Mouse (Mus musculus): ENCODE data around the gene Hacl1.
"Not testable (repeated sequence)": the region's sequence is repeated elsewhere in the genome, so short reads cannot be mapped to it uniquely, and the experiment has no call there.

Gene Hacl1

DNA sequence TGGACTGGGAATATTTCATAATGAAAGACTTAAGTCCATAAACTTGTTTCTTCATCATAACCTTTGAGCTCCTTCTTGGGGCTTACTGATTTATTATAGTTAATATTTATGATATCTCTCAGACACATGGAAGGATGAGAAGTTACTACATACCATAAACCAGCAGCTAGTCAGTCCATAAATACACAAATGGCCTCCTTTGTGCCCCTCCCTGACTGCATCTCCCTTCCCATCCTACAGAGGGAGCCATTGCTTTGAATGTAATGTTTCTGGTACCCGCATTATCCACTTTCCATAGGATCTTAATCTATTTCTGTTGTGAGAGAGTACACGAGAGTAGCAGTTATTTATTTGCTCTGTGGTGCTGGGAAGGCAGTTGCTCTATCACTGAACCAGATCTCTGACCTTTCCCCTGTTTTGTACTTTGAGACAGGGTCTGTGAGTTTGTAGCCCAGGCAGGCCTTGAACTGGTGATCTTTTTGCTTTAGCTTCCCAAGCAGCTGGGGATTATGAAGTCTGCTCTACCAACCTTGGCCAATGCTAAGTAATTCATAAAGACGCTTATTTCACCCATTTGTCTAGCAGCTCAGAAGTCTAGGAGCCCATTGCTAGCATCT is 4.0 kb upstream of the Hacl1 start:
- in situ Hi-C loops (cut with MseI, MboI): no loop called here

GRCm38 (mm10) chr14:31644183-31644830 is 3.2 kb upstream of the Hacl1 start:
- in situ Hi-C loops (cut with MseI, MboI): no loop called here

DNA sequence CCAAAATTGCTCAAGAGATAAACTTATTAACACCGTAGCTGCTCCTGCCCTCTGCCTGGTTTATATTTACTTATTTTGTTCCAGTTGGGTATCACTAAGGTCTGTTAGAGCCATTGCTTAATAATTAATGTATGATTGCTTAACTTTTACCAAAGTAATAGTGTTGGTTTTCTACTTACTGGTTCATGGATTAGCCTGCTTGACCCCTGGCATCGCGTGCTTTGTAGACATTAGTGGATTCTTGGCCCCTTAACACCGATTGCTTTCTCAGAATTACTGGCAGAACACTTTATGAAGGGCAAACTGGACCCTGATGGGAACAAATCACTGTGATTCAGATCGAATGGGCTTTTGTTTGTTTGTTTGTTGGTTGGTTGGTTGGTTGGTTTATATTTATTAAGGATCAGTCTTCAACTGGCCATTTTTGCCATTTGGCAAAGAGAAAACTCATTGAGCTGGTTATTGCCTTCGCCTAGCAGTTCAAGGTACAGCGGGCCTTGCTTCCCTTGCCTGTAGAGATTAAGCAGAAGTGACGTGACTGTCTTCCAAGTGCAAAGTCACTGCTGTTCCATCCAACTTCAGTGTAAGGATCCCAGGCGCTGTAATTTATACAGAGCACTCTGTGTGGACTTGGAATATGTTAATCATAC is 545 bp upstream of the Hacl1 start:
- in situ Hi-C loops (cut with MseI, MboI): no loop called here

GRCm38 (mm10) chr14:31640346-31640889 is 668 bp downstream of the Hacl1 start, which contains the start of gene Gm49387:
TSS of gene Gm49387 (minus strand) at chr14:31640878.
- in situ Hi-C loops (cut with MseI, MboI): no loop called here

GRCm38 (mm10) chr14:31630677-31631076 is 10.4 kb downstream of the Hacl1 start:
- in situ Hi-C loops (cut with MseI, MboI): no loop called here

GRCm38 (mm10) chr14:31622748-31623147 is 18.3 kb downstream of the Hacl1 start:
- in situ Hi-C loops (cut with MseI, MboI): no loop called here

DNA sequence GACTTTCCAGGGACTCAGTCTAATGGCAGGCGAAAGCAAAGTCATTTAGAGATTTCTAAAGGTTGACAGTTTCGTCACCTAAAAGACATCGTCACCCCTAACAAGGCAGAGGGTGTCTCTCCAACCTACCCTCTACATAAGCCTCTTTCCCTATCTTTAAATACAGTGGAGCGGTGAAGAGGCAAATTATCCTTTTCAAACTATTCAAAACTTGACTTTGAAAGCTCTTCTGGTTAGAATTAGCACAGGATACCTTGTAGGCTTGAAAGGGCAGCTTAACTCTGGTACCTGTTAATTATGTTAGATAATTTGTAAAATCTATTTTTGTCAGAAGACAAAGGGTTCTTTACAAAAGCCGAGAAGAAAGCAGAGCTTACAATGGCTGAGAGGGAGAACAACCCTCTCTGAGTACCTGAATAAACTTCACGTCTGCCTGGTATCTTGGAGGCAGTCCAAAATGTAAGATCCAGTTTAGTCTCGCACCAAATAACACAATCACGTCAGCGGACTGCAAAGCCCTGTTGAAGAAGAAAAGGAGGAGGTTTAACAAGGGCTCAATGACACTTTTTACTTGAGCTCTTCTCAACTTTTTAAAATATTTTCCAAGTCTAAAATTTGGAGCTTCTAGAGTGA is 20.4 kb downstream of the Hacl1 start:
- in situ Hi-C loops (cut with MseI, MboI): no loop called here

DNA sequence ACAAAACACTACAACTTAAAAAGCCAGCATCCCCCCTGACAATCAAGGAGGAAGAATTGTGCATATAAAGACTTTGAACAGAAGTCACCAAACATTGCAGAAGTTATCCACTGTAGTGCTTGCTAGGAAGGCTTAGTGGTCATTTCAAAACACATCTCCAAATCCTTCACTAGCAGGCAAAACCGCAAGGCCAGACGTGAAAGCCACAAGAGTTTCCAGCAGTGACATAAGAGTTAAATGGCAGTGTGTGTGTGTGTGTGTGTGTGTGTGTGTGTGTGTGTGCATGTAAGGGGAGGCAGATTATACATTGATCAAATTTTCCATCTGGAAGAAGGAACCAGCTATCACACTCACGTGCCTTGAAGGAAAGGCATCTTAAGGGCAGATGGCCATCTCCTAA is 23.1 kb downstream of the Hacl1 start:
- in situ Hi-C loops (cut with MseI, MboI): no loop called here

DNA sequence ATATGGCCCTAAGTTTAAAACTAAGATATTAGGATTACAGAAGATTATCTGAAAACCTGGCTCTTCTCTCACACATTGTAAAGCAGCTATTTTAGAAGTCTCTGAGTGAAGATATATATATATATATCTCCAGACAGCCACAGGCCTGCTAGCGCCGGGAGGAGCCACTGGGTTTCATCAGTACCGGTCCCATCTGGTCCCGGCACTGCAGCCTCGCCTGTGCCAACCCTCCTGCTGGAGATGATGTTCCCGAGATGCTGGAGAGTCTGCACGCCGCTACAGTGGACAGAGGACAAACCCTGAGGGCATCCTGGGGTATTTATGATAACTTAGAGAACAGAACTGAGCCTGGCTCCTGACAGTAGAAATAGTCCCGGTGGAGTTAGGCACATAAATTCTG is 23.9 kb downstream of the Hacl1 start:
- in situ Hi-C loops (cut with MseI, MboI): no loop called here

- in situ Hi-C loops (cut with MseI, MboI): no loop called here
These were observed 27.4 kb downstream of the Hacl1 start for GRCm38 (mm10) chr14:31613671-31614070.

- in situ Hi-C loops (cut with MseI, MboI): no loop called here
These were observed 29.1 kb downstream of the Hacl1 start for GRCm38 (mm10) chr14:31611986-31612385.

DNA sequence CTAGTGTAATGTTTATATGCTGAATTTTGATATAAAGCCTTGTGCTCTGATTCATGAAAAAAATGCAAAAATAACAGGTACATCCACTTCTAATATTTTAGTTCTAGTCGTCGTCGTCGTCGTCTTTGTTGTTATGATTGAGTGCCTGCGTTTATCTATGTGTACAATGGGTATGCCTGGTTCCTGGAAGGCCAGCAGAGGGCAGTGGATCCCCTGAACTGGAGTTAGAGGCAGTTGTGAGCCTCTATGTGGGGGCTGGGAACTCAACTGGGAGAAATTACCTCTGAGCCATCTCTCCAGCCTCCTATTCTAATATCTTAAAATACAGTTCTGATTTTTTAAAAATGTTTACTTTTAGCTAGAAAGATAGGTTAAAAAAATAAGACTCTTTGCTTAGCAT is 35.6 kb downstream of the Hacl1 start:
- in situ Hi-C loops (cut with MseI, MboI): no loop called here

DNA sequence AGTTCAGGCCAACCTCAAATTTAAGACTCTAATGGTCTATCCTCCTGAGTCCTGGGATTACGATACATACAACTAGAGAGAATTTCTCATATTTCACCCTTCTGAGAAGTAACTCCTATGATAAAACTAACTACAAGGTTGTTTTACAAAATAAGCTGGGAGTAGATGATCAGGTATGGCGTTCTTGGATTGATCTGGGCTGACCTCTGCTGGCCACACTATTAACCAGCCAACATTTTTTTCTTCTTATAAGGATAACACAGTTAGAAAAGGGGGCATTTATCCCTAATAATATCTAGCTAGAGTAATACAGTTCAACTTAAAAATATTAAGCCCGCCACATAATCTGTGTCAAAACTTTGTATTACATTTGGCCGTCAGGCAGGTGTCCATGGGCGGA is 36.2 kb downstream of the Hacl1 start:
- in situ Hi-C loops (cut with MseI, MboI): no loop called here

GRCm38 (mm10) chr14:31602616-31602979 is 38.5 kb downstream of the Hacl1 start:
- in situ Hi-C loops (cut with MseI, MboI): not testable (repeated sequence)

DNA sequence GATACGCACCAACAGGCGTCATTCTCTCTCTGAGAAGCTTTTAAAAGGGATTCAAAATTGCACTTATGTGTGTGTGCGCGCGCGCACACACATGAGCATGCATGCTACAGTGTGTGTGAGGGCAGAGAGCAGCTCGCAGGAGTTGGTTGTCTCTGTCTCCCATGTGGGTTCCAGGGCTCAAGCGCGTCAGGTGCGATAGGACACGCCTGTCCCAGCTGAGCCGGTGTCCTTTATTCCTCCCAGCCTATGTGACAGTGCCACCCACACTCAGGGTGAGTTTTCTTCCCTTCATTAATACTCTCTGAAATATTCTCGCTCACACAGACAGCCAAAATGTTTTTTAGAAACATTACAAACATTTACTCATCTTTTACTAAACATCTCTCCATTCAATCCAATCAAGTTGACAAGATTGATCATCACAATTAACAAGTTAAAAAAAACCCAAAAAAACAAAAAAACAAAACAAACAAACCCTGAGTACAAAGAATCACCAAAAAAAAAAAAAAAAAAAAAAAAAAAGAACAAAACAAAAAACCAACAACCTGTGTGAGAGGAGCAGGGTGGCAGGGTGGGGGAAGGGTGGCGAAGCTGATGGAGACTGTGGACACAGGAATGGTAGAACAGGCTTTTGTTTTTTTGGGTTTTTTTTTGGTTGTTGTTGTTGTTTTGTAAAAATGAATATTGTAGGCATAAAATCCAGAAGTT is 39.0 kb downstream of the Hacl1 start:
- in situ Hi-C loops (cut with MseI, MboI): no loop called here

DNA sequence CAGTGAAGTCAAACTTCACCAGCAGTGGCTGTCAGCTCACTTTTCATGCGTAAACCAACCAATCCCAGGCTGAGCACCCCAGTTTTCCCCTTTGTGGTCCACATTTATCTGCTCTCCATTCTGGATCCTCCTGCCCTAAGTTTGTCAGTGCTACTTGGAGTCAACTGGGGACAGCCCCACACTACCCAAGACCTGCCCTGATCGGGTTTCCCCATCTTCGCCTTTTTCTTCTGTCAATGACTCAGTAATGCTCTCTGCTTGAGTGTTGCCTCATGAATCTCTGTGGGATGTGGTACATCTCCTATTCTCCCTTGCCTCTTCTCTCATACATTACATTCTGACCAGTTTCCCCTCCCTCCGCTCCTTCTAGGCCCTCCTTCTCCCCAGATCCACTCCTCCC is 43.6 kb downstream of the Hacl1 start:
- in situ Hi-C loops (cut with MseI, MboI): no loop called here

- in situ Hi-C loops (cut with MseI, MboI): no loop called here
These were observed 44.7 kb downstream of the Hacl1 start for GRCm38 (mm10) chr14:31596408-31596807.

DNA sequence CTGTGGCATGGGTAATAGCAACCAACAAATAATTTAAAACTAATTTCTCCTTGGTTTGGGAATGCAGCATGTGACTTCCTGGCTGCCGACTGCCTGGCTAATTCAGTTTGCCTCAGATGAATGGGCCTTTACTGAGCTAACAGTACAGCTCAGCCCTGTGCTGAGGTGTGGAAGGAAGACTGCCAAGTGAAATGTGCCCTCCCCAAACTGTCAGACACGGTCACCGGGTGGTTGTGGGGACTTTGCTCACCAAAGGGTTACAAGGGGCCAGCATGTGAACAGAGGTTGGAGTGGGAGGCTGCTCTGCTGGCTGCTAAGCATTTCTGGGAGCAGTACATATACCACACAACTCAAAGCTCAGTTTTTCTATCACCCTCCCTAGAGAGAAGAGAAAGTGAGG is 46.4 kb downstream of the Hacl1 start:
- in situ Hi-C loops (cut with MseI, MboI): no loop called here

- in situ Hi-C loops (cut with MseI, MboI): no loop called here
These were observed 48.0 kb downstream of the Hacl1 start for GRCm38 (mm10) chr14:31593036-31593435.

- in situ Hi-C loops (cut with MseI, MboI): no loop called here
These were observed 49.8 kb downstream of the Hacl1 start, which contains the start of gene Colq for GRCm38 (mm10) chr14:31591243-31591642. TSS of gene Colq (minus strand) at chr14:31591343.

- in situ Hi-C loops (cut with MseI, MboI): no loop called here
These were observed 54.6 kb downstream of the Hacl1 start for GRCm38 (mm10) chr14:31586451-31586850.

DNA sequence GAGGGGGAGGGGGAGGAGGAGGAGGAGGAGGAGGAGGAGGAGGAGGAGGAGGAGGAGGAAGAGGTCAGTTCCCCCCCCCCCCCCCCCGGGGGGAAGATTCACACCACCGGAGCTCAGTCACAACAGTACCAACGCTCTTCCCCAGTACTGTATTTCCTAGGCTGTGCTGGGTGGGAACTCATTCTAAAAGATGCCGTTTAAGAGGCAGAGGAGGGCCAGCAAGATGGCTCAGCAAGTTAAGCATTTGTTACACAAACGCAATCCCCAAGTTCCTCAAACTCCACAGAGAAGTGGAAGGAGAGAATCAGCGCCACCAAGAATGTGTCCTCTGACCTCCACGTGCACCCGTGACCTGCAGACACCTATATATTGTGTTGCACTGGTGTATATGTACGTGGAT is 58.0 kb downstream of the Hacl1 start:
- in situ Hi-C loops (cut with MseI, MboI): no loop called here
